Mouse (Mus musculus): ENCODE measurements around the gene Gm45213.
A peak's percentile ranks its signal among the peaks of the same experiment; 100 is the strongest.

The Gm45213 gene

GRCm38 (mm10) chr7:66105771-66106170 is 62.4 kb downstream of the Gm45213 start:
- no peak for ATAC-seq (ENCODE audit: insufficient number of reproducible peaks, low FRiP score, low TSS enrichment)

- no peak for ATAC-seq (ENCODE audit: insufficient number of reproducible peaks, low FRiP score, low TSS enrichment)
Measured at GRCm38 (mm10) chr7:66106581-66107056, 63.2 kb downstream of the Gm45213 start.

GRCm38 (mm10) chr7:66107206-66107605 is 63.8 kb downstream of the Gm45213 start:
- ATAC-seq (ENCODE audit: insufficient number of reproducible peaks, low FRiP score, low TSS enrichment), result no peak

GRCm38 (mm10) chr7:66107930-66108329 is 64.5 kb downstream of the Gm45213 start:
- ATAC-seq (ENCODE audit: insufficient number of reproducible peaks, low FRiP score, low TSS enrichment), result no peak

GRCm38 (mm10) chr7:66108961-66109854 is 65.8 kb downstream of the Gm45213 start, which contains the start of gene Chsy1:
Gene Chsy1, plus strand, starts transcription at chr7:66109515.
- peak; percentile 69 for ATAC-seq (ENCODE audit: insufficient number of reproducible peaks, low FRiP score, low TSS enrichment)

GRCm38 (mm10) chr7:66109855-66110635 is 66.6 kb downstream of the Gm45213 start:
- ATAC-seq (ENCODE audit: insufficient number of reproducible peaks, low FRiP score, low TSS enrichment), result peak; percentile 36; the same call in 1 of the 2 replicates

GRCm38 (mm10) chr7:66110636-66111112 is 67.3 kb downstream of the Gm45213 start:
- no peak for ATAC-seq (ENCODE audit: insufficient number of reproducible peaks, low FRiP score, low TSS enrichment)

- no peak for ATAC-seq (ENCODE audit: insufficient number of reproducible peaks, low FRiP score, low TSS enrichment)
Measured at GRCm38 (mm10) chr7:66111211-66111610, 67.8 kb downstream of the Gm45213 start.

Measured in cerebellum, adult (tissue).